In the genomic region with DNA sequence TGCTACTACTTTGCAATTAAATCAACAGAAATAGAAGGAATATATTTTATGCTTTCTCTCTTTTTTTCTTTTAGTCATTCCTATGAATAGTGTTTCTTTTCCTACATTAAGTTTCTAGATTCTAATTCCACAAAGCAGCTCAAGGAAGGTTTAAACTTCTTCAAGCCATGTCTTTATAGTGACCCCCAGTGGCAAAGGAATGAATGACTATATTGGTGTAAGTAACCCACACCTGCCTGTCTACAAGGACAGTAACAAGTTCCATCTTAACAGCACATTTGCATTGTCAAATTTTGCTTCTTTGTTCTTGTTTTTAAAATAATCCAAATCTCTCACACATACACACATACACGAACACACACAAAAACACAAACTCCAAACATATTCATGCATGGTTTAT, we compare ENCODE assay signal across 8 mouse cellular contexts.
DNase-seq lines count a peak whose midpoint lies in the region; ATAC-seq and TF ChIP-seq lines count a peak whose summit lies in the region.

No protein-coding gene starts in this region.

- no peak overlapping the region for H3K27ac ChIP-seq in kidney, postnatal 0 days
- H3K27ac ChIP-seq in embryonic facial prominence, embryonic 14.5 days (replicated peaks; ENCODE audit: low read depth, low read length): peak overlapping the region; percentile 81

- TF ChIP-seq CTCF in kidney, postnatal 0 days (IDR thresholded peaks at IDR 0.05; ENCODE audit: low read depth): peak; percentile 87

- H3K27me3 ChIP-seq in kidney, postnatal 0 days (ENCODE audit: insufficient read depth, low read length): no peaks in the 10 kb centered on the region
- H3K27me3 ChIP-seq in embryonic facial prominence, embryonic 14.5 days (replicated peaks; ENCODE audit: control insufficient read depth, insufficient read depth, low read length): no peaks in the 10 kb centered on the region

- WGBS in kidney, postnatal 0 days: 26% methylated on average over 1 of the region's 1 CpGs
- 11% methylated on average over 1 of the region's 1 CpGs for whole genome bisulfite sequencing in embryonic facial prominence, embryonic 14.5 days

- ATAC-seq in kidney, postnatal 0 days (replicated peaks; ENCODE audit: low FRiP score, low read depth): no peak
- peak; percentile 71 for ATAC-seq in embryonic facial prominence, embryonic 14.5 days (ENCODE audit: low read depth)

- H3K9ac ChIP-seq in kidney, postnatal 0 days (ENCODE audit: low read depth, low read length): no peak overlapping the region
- no peak overlapping the region for H3K9ac ChIP-seq in embryonic facial prominence, embryonic 14.5 days (ENCODE audit: low read depth, low read length)

- DNase-seq in kidney, postnatal 0 days (ENCODE audit: low spot score): peak; percentile 90
- DNase-seq in kidney, postnatal 10 days: no peak
- peak; percentile 92 for DNase-seq in NIH3T3 (ENCODE audit: low read depth)
- peak; percentile 91 for DNase-seq in embryonic facial prominence, embryonic 14.5 days (ENCODE audit: low spot score)
- DNase-seq in lung, postnatal 25 days (ENCODE audit: low spot score): peak; percentile 24
- no peak for DNase-seq in spleen, adult 18-20 months
- no peak for DNase-seq in layer of hippocampus, postnatal 25 days (ENCODE audit: extremely low spot score in 1 of 2, low spot score in 1 of 2)
- DNase-seq in B cell, adult 2 months: no peak

- H3K36me3 ChIP-seq in kidney, postnatal 0 days (ENCODE audit: insufficient read depth, low read length): no peaks in the 10 kb centered on the region
- no peaks in the 10 kb centered on the region for H3K36me3 ChIP-seq in embryonic facial prominence, embryonic 14.5 days (ENCODE audit: control insufficient read depth, insufficient read depth, low read length)

- no peaks in the 10 kb centered on the region for H3K9me3 ChIP-seq in kidney, postnatal 0 days (replicated peaks; ENCODE audit: low read length)
- H3K9me3 ChIP-seq in embryonic facial prominence, embryonic 14.5 days (ENCODE audit: control insufficient read depth, low read length): no peaks in the 10 kb centered on the region

- no peaks in the 10 kb centered on the region for H3K4me1 ChIP-seq in kidney, postnatal 0 days (replicated peaks; ENCODE audit: insufficient read depth, low read length)
- H3K4me1 ChIP-seq in embryonic facial prominence, embryonic 14.5 days (ENCODE audit: control insufficient read depth, insufficient read depth, low read length): 0 out of 2 replicates have a peak, but pooled peaks cover 5% of the 10 kb centered on the region

- H3K4me3 ChIP-seq in kidney, postnatal 0 days (replicated peaks; ENCODE audit: low read depth, low read length): no peak overlapping the region
- no peak overlapping the region for H3K4me3 ChIP-seq in embryonic facial prominence, embryonic 14.5 days (ENCODE audit: low read depth, low read length)

- no peak overlapping the region for H3K4me2 ChIP-seq in kidney, postnatal 0 days (ENCODE audit: low read length)
- no peak overlapping the region for H3K4me2 ChIP-seq in embryonic facial prominence, embryonic 14.5 days (ENCODE audit: low read depth, low read length)

Comparison
In these comparisons a context has a peak if more than half of its experiments do, and no peak if none do; other contexts are left out.
1. DNase-seq: peak in kidney, postnatal 0 days (single experiment), NIH3T3 (single experiment), embryonic facial prominence, embryonic 14.5 days (single experiment) and lung, postnatal 25 days (single experiment); none in kidney, postnatal 10 days (single experiment), spleen, adult 18-20 months (0 of 2), layer of hippocampus, postnatal 25 days (0 of 2) and B cell, adult 2 months (0 of 2).